Mouse (Mus musculus) thymus, adult 2 months (tissue): ENCODE measurements around the gene Slc39a1.

Experiments
- CTCF ChIP-seq: fragments of 200-500 bp; IDR thresholded peaks from 2 replicates; pipeline ENCODE4 v1.5.1; 2012; ENCODE audit warnings: mild to moderate bottlenecking, control low read depth, low read length, moderate library complexity, borderline replicate concordance; ENCODE audit not compliant: control insufficient read depth, poor library complexity, insufficient read depth; ENCODE audit errors: extremely low read depth
- POLR2A ChIP-seq: fragments of 200-500 bp; IDR thresholded peaks from 2 replicates; pipeline ENCODE4 v1.6.1; 2012; ENCODE audit warnings: mild to moderate bottlenecking, low read length, control low read depth, moderate library complexity; ENCODE audit not compliant: control insufficient read depth, poor library complexity, insufficient read depth; ENCODE audit errors: extremely low read depth

- TF ChIP-seq CTCF (no peak), POLR2A (no peak)
Observed at GRCm38 (mm10) chr3:90276858-90277257, 28.9 kb downstream of the Slc39a1 start.
